Mouse (Mus musculus) heart, adult 9 months (tissue): ENCODE results near the gene Pou2f3.

ENCODE experiments used
- DNase-seq, 2 experiments: peaks; one replicate each; pipeline ENCODE4 v3.0.0; 2022; ENCODE audit warnings: low spot score in 2 of 2

Gene Pou2f3

GRCm38 (mm10) chr9:43210190-43210682 is at the start of gene Pou2f3:
Pou2f3 (minus strand) TSS chr9:43210369.
- peak; percentile 86 to 87 for DNase-seq

DNA sequence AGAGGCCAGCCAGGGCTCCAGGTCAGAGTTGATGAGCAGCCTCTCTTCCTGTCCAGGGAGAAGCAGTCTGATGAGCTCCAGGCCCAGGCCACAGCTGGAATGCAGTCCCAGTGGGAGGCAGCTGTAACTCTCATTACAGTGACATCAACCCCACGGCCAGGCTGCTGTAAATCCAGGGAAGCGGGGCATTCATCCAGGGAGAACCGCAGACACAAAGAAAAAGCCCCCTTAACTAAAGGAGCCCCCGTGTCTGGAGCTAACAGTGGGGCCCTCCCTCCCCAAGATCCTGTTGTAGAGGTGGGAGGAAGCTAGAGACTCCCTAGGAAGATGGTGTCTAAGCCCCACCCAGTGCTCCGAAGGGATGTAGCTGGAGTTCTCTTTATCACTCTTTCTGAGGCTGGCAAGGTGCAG is 43.1 kb upstream of the Pou2f3 start:
- DNase-seq, result peak; percentile 77 to 81

DNA sequence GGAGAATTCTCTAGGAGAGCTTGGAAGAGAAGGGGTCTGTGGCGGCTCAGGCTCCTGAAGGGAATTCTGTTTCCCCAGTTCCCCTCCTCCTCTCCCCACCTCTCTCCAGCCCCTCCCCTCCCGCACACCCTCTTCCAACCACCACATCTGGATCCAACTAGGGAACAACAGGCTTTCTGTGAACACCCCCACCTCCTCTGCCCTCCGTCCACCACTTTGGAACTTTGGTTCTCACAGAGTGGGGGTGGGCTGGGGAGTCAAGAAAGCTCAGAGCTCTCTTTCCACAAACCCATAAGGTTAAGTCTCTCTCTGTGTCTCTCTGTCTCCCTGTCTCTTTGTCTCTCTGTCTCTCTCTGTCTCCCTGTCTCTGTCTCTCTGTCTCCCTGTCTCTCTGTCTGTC is 42.6 kb upstream of the Pou2f3 start:
- no peak for DNase-seq

DNA sequence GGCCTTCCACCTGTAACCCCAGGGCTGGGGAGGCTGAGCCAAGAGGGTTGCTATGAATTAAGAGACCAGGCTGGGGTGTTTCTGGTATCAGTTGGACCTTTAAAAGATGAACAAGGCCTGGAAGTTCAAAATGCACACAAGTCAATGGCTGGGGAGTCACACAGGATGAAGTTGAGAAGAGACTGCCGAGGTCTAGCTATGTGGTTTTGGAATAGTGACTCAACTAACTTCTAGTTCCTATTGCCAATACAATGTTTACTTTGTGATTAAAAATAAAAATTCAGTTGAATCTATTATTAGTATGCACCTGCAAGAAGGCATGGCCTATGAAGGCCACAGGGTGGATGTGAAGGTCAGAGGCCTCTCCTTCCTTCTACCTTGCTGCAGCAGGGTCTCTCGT is 41.6 kb upstream of the Pou2f3 start:
- DNase-seq, result no peak

- no peak for DNase-seq
Measured at GRCm38 (mm10) chr9:43246738-43247180, 36.6 kb upstream of the Pou2f3 start.

- no peak for DNase-seq
Measured at GRCm38 (mm10) chr9:43245801-43246570, 35.8 kb upstream of the Pou2f3 start.

- DNase-seq, result no peak
Measured at GRCm38 (mm10) chr9:43242432-43242831, 32.3 kb upstream of the Pou2f3 start.

- DNase-seq, result no peak
Measured at GRCm38 (mm10) chr9:43241970-43242369, 31.8 kb upstream of the Pou2f3 start.

GRCm38 (mm10) chr9:43241291-43241690 is 31.1 kb upstream of the Pou2f3 start:
- DNase-seq, result no peak

GRCm38 (mm10) chr9:43240594-43240900 is 30.4 kb upstream of the Pou2f3 start:
- DNase-seq, result no peak

DNA sequence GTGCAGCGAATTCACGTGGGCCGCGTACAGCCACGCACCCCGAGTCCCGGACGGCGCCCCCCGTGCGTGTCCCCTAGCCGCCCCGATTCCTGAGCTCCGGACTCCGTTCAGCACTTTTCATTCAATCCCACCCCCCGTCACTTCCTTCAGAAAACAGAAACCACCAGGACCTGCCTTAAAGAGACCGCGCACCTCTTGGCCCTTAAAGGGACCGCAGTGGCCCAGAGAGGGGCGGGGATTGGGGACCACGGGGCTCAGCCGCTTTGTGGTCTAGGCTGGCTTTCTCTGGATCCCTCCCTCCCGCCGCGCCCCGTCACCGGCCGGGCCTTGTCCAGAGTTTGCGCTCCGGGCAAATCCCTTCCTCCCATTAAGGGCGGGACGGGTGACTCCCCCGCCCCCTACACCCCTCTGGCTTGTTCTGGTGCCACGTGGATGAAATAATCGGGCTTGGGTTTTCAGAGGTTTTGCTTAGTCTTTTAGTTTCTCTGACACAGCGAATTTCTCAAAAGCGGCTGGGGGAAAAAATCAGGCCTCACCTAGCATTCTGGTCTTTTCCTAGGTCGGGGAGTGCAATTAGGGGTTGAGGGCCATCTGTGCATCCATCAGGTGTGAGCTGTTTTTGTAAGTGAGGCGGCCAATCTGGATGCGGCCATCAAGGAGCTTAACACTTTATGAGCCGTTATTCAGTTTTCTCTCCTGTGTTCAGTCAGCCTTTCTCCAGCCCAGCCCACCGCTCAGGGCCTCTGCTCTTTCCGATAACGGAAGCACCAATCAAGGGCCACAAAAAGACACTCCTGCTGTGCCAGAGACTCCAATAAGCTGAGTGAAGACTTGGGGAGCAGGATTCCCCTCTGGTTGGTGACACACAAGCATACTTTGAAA is 29.8 kb upstream of the Pou2f3 start, which contains the start of gene Oaf:
TSS of gene Oaf (minus strand) at position 200 of the 882 bp plus-strand sequence.
- peak; percentile 91 to 92 for DNase-seq

- DNase-seq, result no peak
Measured at GRCm38 (mm10) chr9:43238631-43239545, 28.7 kb upstream of the Pou2f3 start.

- DNase-seq, result no peak
Measured at GRCm38 (mm10) chr9:43238167-43238566, 28.0 kb upstream of the Pou2f3 start.

DNA sequence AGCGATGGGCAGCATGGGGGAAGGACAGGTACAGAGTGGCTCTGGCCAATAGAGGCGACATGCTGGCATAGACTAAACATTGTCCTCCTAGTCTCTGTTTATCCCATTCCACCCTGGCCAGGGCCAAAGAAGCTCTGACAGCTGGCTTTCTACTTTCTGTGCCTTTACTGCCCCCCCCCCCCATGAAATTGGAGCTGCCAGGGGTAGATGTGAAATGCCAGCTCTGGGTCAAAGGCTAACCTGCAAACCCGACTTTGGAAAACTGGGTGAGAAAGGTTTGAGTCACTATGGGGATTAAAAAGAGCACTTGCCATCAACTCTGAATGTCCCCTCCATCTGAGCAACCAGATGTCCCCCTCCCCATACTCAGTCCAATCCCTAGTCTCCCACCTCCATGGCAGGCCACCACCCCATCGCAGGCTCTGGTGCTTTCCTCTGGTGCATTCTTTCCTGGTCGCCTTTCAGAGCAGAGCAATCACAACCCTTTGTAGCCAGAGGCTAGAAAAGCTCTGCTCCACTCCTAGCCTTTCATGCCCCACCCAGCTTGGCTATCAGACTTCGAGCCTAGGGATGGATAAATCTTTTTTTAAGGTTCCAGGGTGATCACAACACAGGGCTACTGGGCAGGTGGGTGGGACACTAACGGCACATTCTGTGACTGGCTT is 27.1 kb upstream of the Pou2f3 start:
- DNase-seq, result no peak

- no peak for DNase-seq
Measured at GRCm38 (mm10) chr9:43236576-43236975, 26.4 kb upstream of the Pou2f3 start.

DNA sequence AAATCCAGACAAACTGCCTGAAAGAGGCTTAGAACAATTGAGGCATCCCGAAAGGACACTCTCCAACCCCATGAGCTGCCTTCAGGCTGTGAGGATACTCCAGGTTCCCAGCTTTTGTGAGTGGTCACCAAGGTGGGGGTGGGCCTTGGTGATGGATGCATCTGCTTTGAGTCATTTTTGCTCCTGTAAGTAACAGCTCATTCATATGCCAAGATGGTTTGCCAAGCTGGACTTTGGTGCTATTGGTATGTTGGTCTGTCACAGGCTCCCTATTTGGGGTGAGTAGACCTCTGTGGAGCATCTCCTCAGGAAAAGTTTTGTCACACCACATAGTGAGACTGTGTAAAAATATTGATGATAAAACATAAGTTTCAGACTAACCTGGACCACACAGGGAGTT is 25.9 kb upstream of the Pou2f3 start:
- DNase-seq, result no peak

DNA sequence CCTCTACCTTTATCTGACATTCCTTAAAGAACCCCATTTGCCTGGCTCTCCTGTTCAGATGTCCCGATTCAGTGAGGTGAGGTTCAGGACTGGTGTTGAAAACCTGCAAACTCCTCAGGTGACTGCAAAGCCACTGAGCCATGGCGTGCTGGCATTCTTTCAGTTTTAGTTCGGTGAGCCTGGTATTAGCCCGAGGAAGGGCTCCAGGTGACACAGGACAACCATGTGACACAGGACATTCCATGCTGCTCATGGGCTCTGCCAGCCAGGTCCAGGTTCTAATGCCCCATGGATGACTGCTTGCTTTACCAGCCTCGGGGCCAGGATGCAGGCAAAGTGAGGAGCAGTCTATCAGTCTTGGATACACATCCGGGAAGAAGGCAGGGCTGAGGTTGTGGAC is 25.2 kb upstream of the Pou2f3 start:
- DNase-seq, result no peak

- no peak for DNase-seq
Measured at GRCm38 (mm10) chr9:43234496-43234895, 24.3 kb upstream of the Pou2f3 start.

GRCm38 (mm10) chr9:43233515-43233914 is 23.3 kb upstream of the Pou2f3 start:
- DNase-seq, result no peak

DNA sequence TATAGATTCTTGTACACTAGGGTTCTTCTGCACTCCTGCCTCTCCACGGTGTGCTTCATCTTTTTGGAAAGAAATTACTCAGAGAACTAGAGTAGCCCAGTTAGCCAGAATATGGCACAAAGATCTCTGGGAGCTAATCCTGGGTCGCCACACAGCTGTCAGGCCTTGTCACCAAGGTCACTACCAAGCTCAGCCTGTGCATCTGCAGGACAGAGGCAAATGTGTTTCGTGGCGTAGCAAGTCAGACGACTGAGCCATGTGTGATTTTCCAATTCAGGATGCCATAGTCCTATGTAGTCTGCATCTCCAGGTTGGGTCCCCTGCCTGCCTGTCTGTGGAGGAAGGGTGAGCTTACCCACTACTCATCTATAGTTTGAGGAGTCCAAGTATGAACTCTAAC is 22.9 kb upstream of the Pou2f3 start:
- no peak for DNase-seq

- no peak for DNase-seq
Measured at GRCm38 (mm10) chr9:43232286-43232685, 22.1 kb upstream of the Pou2f3 start.
